Mouse (Mus musculus): ENCODE results near the gene Fut1. TPM values are rescaled to one million over a fixed set of nuclear protein-coding genes. Genes with fewer than 3 reads are reported as not detected.

Gene Fut1
- total RNA-seq, 1 experiment from 2014 or later, result not detected

DNA sequence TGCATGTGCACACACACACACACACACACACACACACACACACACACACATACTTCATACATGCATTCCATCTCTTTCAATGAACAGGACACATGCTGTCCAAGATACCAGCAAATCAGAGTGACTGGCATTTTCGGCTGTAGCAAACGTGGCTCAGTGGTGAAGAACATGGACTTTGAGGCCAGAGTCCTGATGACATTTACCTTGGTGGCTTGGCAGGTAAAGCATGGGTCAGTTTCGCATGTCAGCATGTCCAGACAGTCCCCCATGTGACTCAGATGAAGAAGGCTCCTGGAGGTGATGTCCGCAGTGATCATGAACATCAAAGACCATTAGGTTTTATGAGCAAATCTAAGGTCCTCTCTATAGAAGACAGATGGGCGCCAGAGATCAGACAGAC, 20.1 kb upstream of the Fut1 start:
- ATAC-seq (replicated peaks; ENCODE audit: insufficient number of reproducible peaks, low FRiP score, low TSS enrichment, poor library complexity, severe bottlenecking), result no peak

DNA sequence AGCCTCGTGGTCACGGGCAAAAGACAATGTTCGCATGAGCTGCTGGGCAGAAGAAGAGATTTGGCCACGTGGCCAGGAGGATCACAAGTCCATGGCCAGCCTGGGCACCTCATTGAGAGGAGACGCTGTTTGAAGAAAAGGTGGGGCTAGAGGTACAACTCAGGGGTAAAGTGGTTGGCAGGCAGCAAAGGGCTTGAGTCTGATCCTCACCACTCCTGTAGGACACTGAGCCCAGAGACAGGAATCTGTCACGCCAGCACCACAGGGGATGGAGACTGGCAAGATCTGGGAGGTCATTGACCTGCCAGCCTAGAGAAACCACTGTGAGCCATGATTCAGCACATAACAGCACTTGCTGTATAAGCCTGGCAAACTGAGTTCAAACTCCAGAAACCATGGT, 19.6 kb upstream of the Fut1 start:
- ATAC-seq (replicated peaks; ENCODE audit: insufficient number of reproducible peaks, low FRiP score, low TSS enrichment, poor library complexity, severe bottlenecking), result no peak

DNA sequence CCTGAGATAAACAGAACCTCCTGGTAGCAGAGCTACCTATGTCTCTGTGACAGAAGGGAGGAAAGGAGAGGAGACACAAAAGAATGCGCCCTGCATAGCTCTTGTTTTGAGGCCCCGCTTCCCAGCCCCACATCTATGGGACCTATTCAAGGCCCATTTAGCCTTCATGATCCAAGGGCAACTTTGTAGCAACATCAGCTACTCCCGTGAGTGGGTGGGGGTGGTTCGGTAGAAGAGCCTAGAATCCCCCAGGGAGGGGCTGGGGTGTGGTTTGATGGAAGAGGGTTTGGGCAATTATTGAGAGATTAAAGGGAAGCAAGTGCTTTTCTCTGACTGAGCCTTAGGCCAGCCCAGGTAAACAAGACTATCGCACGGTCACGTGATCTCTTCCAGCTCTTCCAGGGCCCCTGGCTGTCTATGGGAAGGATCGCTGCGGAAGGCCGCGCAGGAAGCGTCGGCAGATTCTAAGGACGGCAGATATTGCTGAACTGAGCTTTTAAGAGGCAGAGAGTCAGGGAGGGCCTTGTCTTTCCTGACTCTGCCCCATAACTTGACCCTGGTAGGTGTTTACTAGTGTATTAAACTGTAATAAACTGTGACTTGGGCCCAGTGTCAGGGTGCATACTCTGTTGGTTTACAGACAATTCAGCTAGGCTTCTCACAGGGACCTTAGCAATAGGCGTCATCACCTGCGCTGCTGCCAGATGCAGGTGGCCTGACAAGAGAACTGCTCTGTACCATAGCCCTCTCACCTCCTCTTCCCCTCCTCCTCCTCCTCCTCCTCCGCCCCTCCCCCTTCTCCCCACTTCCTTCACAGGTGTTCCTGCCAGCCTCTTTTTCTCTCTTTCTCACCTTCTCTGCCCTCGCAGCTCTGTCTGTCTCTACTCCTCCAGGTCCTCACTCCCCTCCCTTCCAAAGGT, 17.9 kb upstream of the Fut1 start:
- no peak for ATAC-seq (replicated peaks; ENCODE audit: insufficient number of reproducible peaks, low FRiP score, low TSS enrichment, poor library complexity, severe bottlenecking)

DNA sequence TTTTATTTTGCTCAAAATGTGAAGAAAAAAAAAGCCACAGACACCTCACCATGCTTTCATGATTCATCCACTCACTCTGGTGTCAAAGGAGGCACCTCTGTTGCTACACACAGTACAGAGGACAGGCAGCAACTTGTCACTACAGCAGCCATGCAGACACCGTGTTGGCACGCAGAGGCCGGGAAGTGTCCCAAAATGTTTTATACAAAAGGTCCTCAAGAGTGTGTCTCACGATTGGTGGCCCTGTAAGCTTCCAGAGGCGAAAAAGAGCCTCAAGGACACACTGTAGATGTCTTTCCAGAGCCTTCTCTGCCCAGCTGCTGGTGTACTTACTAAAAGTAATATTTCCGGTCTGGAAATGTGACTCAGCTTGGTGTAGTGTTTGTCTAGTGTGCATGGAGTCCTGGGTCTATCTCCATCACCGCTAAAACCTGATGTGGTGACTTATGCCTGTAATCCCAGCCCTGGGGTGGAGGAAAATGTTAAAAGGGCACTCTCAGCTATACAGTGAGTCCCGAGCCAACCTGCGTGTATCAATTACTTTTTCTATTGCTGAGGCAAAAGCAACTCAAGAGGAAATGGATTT, 11.3 kb upstream of the Fut1 start:
- no peak for ATAC-seq (replicated peaks; ENCODE audit: insufficient number of reproducible peaks, low FRiP score, low TSS enrichment, poor library complexity, severe bottlenecking)

DNA sequence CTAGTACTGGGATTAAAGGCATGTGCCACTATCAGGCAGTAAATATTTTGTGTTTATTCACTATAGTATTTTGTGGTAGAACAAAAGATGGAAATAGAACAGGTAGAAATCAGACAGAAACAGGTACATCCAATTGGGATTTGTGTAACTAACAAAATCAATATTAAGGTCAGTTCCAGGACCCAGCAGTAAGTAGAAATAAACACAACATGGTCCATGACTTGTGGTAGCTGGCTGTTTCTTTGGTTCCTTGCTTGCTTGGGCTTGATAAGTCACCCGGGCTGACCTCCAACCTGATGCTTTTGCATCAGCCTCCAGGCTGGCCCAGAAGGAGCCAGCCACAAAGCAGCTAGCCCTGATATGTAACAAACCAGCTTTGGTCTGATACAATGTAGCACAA, 7.6 kb upstream of the Fut1 start:
- ATAC-seq (replicated peaks; ENCODE audit: insufficient number of reproducible peaks, low FRiP score, low TSS enrichment, poor library complexity, severe bottlenecking), result no peak

DNA sequence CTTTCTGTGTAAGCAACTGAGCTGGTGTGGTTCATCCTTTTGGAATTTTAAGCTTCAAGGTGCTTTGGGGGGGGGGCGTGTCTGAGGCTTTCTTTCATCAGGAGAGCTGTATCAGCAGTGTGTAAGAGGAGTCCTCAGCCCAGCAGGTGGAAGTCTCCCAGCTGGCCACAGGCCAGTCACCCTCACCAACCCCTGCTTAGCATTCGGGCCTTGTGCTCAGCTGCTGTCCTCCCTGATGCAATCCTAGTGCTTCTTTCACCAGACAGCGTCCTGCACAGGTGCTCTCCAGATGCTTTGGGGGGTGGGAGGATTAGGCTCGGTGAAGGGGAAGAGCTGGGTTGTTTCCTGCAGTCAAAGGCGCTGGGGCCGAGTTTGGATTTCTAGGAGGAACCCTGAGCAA, 812 bp upstream of the Fut1 start:
- ATAC-seq (replicated peaks; ENCODE audit: insufficient number of reproducible peaks, low FRiP score, low TSS enrichment, poor library complexity, severe bottlenecking), result no peak

DNA sequence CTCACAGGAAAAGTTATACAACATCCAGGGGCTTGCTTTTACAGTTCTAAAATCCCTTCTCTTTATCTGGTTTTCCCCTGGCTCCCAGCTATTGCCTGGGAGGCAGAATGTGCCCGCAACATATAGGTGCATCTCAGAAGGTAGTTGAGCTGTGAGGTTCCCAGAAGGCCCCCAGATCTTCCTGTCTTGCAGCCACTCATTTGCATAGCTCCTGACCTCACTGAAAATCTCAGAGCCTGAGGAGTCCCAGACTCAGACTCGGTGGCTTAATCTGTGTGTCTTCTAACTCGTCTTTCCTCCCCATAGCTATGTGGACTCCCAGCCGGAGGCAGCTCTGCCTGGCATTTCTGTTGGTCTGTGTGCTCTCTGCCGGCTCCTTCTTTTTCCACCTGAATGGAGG, 1.2 kb downstream of the Fut1 start:
- ATAC-seq (replicated peaks; ENCODE audit: insufficient number of reproducible peaks, low FRiP score, low TSS enrichment, poor library complexity, severe bottlenecking), result no peak

DNA sequence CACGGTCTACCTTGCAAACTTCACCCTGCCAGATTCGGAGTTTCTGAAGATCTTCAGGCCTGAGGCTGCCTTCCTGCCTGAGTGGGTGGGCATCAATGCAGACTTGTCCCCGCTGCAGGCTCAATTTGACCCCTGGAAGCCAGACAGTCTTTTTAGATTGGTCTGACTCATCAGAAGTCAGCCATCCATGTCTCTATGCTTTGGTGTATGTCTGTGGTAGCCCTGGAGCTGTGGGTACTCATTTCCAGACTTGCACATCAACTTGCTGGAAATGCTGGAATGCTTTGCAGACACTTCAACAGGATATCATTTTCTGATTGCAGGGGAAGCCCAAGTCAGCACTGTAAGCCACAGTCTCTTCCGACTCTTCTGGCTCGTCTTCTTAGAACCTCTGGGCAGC, 2.5 kb downstream of the Fut1 start:
- ATAC-seq (replicated peaks; ENCODE audit: insufficient number of reproducible peaks, low FRiP score, low TSS enrichment, poor library complexity, severe bottlenecking), result no peak

DNA sequence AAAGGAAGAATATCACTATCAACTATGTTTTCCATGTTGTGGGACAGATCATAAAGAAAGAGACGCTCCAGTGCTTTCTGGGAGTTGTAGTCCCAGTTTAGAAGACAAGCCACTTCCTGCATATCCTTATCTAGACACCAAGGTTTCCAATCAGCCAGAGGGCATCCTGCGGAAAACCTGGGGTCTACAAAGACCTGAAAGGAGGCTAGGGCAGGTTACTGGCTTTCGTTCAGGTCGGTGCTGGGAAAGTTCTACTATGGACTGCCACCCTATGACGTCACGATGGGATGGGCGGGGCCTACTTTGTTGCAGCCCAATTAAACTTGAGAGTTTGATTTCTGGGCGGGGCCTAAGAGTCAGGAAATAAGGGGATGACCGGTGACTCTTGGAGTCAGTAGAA, 4.4 kb downstream of the Fut1 start, which contains the start of gene Izumo1:
TSS of gene Izumo1 (plus strand) at position 369 of the 400 bp plus-strand sequence.
- no peak for ATAC-seq (replicated peaks; ENCODE audit: insufficient number of reproducible peaks, low FRiP score, low TSS enrichment, poor library complexity, severe bottlenecking)

DNA sequence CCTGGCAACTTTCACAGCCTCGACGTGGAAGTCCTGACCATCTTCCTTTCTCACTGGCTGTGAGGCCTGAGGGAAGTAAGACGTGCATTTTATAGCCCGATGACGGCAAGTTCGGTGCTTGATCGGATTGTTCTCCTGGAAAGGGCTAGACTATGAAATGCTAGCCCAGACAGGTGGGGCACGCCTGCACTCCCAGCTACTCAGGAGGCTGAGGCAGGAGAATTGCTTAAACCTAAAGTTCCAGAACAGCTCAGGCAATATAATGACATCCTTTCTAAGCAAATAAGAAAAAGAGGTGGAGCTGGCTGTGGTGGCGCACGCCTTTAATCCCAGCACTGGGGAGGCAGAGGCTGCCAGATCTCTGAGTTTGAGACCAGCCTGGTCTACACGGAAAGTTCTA, 6.4 kb downstream of the Fut1 start:
- no peak for ATAC-seq (replicated peaks; ENCODE audit: insufficient number of reproducible peaks, low FRiP score, low TSS enrichment, poor library complexity, severe bottlenecking)

DNA sequence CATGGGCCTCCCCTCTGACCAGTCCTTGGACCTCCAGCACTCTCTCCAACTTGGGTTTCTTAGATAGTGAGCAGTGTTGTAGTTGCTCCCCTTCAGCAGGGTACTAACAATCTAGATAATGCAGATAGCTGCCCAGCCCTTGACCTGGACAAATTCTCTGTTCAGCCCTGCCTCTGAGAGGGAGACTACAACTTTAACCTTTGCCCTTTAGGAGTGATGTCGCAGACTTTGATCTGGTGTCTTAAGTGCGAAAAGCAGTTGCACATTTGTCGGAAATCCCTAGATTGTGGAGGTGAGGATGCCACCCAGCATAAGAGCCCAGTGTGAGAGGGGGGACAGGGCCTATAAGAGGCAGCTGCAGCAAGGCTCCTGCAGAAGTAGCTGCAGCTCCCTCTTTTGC, 7.6 kb downstream of the Fut1 start:
- ATAC-seq (replicated peaks; ENCODE audit: insufficient number of reproducible peaks, low FRiP score, low TSS enrichment, poor library complexity, severe bottlenecking), result no peak

DNA sequence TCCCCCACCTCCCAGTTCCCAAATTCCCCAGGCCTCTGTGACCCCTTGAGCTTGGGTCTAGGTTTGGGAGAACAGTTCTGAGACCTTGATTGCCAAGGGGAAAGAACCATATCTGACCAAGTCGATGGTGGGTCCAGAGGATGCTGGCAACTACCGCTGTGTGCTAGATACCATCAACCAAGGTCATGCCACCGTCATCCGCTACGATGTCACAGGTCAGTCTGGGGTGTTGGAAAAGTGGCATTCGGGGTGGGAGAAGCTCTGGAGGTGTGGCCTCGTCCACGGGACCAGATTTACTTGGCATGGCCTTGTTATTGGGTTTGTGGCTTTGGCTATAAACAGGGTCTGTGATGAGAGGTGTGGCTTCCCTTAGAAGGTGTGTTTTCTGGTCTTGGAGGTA, 8.4 kb downstream of the Fut1 start:
- no peak for ATAC-seq (replicated peaks; ENCODE audit: insufficient number of reproducible peaks, low FRiP score, low TSS enrichment, poor library complexity, severe bottlenecking)

DNA sequence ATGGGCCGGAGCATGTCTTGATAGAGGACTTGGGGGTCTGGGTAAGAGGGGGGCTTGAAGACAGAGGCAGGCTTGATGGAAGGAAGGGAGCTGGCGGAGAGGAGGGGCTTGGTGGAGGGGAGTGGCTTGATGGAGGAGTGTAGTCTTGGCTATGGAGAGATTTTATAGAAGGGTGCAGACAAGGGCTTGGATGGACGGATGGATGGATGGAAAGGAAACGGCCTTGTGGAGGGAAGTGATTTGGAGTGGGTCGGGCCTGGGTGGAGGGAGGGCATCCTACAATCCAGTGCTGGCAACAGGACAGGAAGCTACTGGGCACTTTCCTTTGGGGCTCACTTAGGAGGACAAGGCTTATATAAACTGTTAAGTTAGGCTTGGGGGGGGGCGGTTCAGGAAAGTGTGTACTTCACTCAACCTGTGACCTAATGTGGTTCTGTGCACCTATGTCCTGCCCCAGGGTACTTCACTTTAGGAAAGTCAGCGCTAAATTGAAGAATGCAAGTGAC, 9.5 kb downstream of the Fut1 start:
- ATAC-seq (replicated peaks; ENCODE audit: insufficient number of reproducible peaks, low FRiP score, low TSS enrichment, poor library complexity, severe bottlenecking), result no peak

DNA sequence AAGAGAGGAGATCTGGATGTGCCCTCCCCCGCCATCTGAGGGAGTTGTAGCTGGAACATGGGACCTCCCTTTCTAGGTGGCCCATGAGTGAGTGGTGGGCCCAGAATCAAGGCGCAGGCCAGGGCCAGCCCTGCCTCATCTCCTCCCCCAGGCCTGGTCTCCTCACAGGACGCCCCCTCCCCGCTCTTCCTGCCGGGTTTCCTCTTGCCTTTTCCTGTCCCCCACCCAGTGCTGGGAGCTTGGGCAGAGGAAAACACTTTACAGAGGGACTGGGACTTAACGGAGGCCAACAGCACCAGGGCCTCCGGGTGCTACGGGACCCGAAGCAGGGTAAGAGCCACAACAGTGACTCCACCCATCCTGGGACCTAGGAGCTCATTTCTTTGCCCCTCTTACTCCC, 10.2 kb downstream of the Fut1 start, which contains the start of gene Rasip1:
TSS of gene Rasip1 (plus strand) at position 228 of the 400 bp plus-strand sequence.
- ATAC-seq (replicated peaks; ENCODE audit: insufficient number of reproducible peaks, low FRiP score, low TSS enrichment, poor library complexity, severe bottlenecking), result no peak

DNA sequence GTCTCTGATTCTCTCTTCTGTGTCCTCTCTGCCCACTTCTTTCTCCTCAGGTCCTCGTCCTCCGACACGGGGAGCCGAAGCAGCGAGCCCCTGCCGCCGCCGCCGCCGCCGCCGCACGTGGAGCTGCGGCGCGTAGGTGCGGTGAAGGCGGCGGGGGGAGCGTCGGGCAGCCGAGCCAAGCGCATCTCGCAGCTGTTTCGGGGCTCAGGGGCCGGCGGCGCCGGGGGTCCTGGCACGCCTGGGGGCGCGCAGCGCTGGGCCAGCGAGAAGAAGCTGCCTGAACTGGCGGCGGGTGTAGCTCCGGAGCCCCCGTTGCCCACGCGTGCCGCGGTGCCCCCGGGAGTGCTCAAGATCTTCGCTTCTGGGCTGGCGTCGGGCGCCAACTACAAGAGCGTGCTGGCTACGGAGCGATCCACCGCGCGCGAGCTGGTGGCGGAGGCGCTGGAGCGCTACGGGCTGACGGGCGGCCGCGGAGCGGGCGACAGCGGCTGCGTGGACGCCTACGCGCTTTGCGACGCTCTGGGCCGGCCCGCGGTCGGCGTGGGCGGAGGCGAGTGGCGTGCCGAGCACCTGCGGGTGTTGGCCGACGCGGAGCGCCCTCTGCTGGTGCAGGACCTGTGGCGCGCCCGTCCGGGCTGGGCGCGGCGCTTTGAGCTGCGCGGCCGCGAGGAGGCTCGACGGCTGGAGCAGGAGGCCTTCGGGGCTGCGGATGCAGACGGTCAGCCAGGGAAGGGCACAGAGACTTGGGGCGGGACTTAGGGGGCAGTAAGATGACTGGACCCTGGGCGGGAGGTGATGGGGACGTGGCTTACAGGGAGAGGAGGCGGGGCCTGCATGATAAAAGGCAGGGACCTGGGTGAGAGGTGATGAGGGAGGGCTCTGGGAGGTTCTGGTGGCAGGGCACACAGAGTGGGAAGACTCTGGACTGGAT, 11.5 kb downstream of the Fut1 start:
- ATAC-seq (replicated peaks; ENCODE audit: insufficient number of reproducible peaks, low FRiP score, low TSS enrichment, poor library complexity, severe bottlenecking), result peak; percentile 63

DNA sequence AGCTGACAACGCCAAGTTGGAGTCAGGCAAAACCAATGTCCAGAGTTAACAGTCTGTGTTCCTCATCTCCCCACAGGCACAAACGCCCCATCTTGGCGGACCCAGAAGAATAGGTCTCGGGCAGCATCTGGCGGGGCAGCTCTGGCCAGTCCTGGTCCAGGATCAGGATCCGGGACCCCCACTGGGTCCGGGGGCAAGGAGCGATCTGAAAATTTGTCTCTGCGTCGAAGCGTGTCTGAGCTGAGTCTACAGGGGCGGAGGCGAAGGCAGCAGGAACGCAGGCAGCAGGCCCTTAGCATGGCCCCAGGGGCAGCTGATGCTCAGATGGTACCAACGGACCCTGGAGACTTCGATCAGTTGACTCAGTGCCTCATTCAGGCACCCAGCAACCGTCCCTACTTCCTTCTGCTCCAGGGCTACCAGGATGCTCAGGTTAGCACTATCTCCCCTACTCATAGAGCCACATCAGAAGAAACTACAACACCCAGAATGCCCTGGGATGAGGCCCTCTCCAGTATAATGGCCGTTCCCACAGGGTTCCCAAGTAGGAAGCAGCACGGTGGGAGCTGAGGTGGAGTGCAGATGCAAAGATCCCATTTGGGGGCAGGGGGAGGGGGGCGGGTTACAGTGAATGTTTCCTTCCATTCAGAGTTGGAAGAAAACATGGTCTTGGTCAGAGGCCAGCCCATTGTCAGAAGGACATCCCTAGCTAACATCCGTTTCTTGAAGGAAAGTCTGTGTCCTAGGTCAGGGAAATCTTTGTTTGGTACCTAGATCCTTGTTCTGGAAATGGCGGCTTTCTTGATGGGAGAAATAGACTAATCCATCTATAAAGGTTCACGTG, 13.2 kb downstream of the Fut1 start:
- no peak for ATAC-seq (replicated peaks; ENCODE audit: insufficient number of reproducible peaks, low FRiP score, low TSS enrichment, poor library complexity, severe bottlenecking)

DNA sequence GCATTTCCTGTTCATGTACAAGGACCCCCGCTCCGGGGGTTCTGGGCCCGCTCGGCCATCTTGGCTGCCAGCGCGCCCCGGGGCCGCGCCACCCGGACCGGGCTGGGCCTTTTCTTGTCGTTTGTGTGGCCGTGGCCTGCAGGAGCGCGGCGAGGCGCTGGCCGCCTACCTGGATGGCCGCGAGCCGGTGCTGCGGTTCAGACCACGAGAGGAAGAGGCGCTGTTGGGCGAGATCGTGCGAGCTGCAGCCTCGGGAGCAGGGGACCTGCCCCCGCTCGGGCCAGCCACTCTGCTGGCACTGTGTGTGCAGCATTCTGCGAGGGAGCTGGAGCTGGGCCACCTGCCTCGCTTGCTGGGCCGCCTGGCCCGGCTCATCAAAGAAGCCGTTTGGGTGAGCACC, 15.4 kb downstream of the Fut1 start:
- ATAC-seq (replicated peaks; ENCODE audit: insufficient number of reproducible peaks, low FRiP score, low TSS enrichment, poor library complexity, severe bottlenecking), result no peak

DNA sequence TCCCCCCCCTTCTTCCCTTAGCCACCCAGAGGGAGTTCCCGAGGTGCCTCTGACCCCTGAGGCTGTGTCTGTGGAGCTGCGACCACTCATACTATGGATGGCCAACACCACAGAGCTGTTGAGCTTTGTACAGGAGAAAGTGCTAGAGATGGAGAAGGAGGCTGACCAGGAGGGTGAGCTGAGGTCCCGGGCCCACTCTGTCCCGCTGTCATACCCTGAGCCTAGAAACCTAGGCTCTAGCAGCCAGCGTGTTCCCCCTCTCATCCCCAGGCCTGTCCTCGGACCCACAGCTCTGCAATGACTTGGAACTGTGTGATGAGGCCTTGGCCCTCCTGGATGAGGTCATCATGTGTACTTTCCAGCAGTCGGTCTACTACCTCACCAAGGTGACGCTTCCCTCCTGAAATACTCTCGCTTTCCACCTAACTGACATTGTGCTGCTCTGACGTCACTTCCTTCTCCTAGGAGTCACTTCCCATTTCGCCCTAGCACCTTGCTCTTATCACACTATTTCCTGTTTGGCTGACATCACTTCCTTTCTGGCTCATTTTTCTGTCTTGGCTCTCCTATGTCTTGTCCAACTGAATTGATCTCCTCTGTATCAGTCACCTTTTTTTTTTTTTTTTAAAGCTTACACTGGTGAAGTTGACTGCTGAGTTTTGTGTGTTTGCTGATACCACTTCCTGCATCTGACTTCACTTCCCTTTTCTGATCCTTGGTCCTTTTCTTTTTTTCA, 18.0 kb downstream of the Fut1 start:
- peak; percentile 88 for ATAC-seq (replicated peaks; ENCODE audit: insufficient number of reproducible peaks, low FRiP score, low TSS enrichment, poor library complexity, severe bottlenecking)

All from monocyte, adult 5-6 weeks (primary cell).